Mouse (Mus musculus) right cerebral cortex, adult 18-20 months (tissue): ENCODE results near the gene Arhgef15.
"Not testable (repeated sequence)": the region's sequence is repeated elsewhere in the genome, so short reads cannot be mapped to it uniquely, and the experiment has no call there.

Experiments
- DNase-seq: peaks from one replicate; pipeline ENCODE4 v3.0.0; 2022; ENCODE audit warnings: mixed read lengths

Arhgef15 gene

GRCm38 (mm10) chr11:68957308-68957707 is at the start of gene Arhgef15:
Gene Arhgef15, minus strand, starts transcription at chr11:68957480.
- DNase-seq: no peak

GRCm38 (mm10) chr11:69006575-69006974 is 49.3 kb upstream of the Arhgef15 start:
- not testable (repeated sequence) for DNase-seq

- peak; percentile 35 for DNase-seq
Measured at GRCm38 (mm10) chr11:69005193-69005592, 47.9 kb upstream of the Arhgef15 start.

- no peak for DNase-seq
Measured at GRCm38 (mm10) chr11:69003592-69003991, 46.3 kb upstream of the Arhgef15 start.

GRCm38 (mm10) chr11:69002782-69003181 is 45.5 kb upstream of the Arhgef15 start:
- not testable (repeated sequence) for DNase-seq

GRCm38 (mm10) chr11:68997080-68997479 is 39.8 kb upstream of the Arhgef15 start:
- no peak for DNase-seq

- DNase-seq: no peak
Measured at GRCm38 (mm10) chr11:68994377-68994776, 37.1 kb upstream of the Arhgef15 start.

GRCm38 (mm10) chr11:68993122-68993521 is 35.8 kb upstream of the Arhgef15 start:
- no peak for DNase-seq

- DNase-seq: no peak
Measured at GRCm38 (mm10) chr11:68988341-68988740, 31.1 kb upstream of the Arhgef15 start.

- no peak for DNase-seq
Measured at GRCm38 (mm10) chr11:68987365-68987882, 30.1 kb upstream of the Arhgef15 start.

GRCm38 (mm10) chr11:68982639-68983369 is 25.5 kb upstream of the Arhgef15 start:
- DNase-seq: peak; percentile 51

- no peak for DNase-seq
Measured at GRCm38 (mm10) chr11:68980919-68981318, 23.6 kb upstream of the Arhgef15 start.

GRCm38 (mm10) chr11:68979320-68979733 is 22.0 kb upstream of the Arhgef15 start:
- DNase-seq: peak; percentile 36

- no peak for DNase-seq
Measured at GRCm38 (mm10) chr11:68975601-68976000, 18.3 kb upstream of the Arhgef15 start.

- DNase-seq: no peak
Measured at GRCm38 (mm10) chr11:68975085-68975484, 17.8 kb upstream of the Arhgef15 start, which contains the start of gene Rangrf. Gene Rangrf, minus strand, starts transcription at chr11:68975185.

- no peak for DNase-seq
Measured at GRCm38 (mm10) chr11:68974059-68974450, 16.8 kb upstream of the Arhgef15 start.

- DNase-seq: peak; percentile 86
Measured at GRCm38 (mm10) chr11:68973250-68974058, 16.2 kb upstream of the Arhgef15 start.

- DNase-seq: no peak
Measured at GRCm38 (mm10) chr11:68970232-68970631, 13.0 kb upstream of the Arhgef15 start.

GRCm38 (mm10) chr11:68968752-68969151 is 11.5 kb upstream of the Arhgef15 start:
- DNase-seq: no peak

- DNase-seq: peak; percentile 95
Measured at GRCm38 (mm10) chr11:68967337-68968282, 10.3 kb upstream of the Arhgef15 start, which contains the start of gene Slc25a35. Gene Slc25a35, plus strand, starts transcription at chr11:68968131.

GRCm38 (mm10) chr11:68966554-68966953 is 9.3 kb upstream of the Arhgef15 start:
- no peak for DNase-seq

- no peak for DNase-seq
Measured at GRCm38 (mm10) chr11:68965845-68966244, 8.6 kb upstream of the Arhgef15 start.
